Mouse (Mus musculus) mature B cell (primary cell): Measurements from ENCODE around the gene Sema7a.

ENCODE experiments used
- in situ Hi-C: fragments of 300-500 bp; cut with MboI; formaldehyde crosslinking; loops from 2 replicates; pipeline ENCODE4 v1.14.3; 2019

Gene Sema7a

GRCm38 (mm10) chr9:57938225-57939055 lies 1.5 kb upstream of the Sema7a start:
- in situ Hi-C loops, result loop anchor here (5.0 kb wide), 1 partner anchor 54 kb away; no protein-coding TSS in a partner anchor

DNA sequence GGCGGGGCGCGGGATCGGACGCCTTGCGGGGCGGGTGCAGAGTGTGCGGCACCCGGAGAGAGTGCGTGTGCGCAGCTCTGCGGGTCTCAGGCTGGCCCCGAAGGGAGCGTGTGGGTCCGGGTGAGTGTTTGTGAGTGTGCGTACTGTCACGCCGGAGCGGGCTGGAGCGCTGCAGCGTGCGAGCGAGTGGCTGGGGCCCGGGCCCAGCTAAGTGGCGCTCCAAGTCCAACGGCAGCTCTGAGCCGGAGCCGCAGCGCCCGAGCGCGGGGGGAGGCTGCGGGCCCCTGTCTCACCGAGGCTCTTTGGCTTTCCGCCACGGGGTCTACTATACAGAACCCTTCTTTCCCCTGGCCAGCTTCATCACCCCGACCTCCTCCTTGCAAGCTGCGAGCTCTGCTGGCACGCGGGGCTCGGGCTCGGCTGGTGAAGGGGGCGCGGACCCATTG lies 460 bp downstream of the Sema7a start:
- in situ Hi-C loops, result no loop called here

GRCm38 (mm10) chr9:57940861-57941638 lies 1.1 kb downstream of the Sema7a start:
- in situ Hi-C loops, result no loop called here

DNA sequence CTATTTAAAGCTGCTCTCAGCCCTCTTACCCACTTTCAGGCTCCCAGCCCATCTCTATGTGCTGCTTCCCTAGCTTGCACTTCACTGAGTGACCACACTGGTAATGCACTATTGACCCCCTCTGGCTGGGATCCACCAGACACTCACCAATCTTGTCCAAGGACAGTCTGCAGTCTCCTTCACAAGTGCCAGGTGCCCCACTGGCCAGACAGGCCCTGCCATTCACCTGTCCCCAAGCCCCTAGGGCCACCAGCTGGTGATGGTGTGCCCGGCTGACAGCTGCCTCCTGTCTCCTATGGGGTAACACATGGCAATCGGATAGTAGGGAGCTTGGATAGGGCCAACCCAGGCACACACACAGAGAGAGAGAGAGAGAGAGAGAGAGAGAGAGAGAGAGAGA lies 2.1 kb downstream of the Sema7a start:
- in situ Hi-C loops, result no loop called here

DNA sequence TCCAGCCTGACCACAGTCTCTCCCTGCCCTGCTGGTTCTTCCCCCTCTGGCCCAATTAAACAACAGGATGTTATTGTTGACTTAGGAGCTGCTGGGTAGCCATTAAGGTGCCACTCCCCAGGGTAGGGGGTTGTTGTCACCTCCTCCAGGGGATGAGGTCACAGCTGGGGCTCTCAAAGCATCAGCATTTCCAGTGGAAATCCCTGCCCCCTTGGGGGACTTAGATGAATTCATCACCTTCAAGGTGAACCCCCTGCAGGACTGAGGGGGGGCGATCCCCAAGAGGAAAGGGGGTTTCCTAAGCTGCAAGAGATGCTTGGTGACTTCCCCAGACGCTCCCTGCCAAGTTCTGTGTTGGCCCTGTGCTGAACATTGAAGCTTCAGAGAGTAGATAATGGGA lies 3.2 kb downstream of the Sema7a start:
- in situ Hi-C loops, result no loop called here

GRCm38 (mm10) chr9:57944572-57944971 lies 4.7 kb downstream of the Sema7a start:
- in situ Hi-C loops, result no loop called here

DNA sequence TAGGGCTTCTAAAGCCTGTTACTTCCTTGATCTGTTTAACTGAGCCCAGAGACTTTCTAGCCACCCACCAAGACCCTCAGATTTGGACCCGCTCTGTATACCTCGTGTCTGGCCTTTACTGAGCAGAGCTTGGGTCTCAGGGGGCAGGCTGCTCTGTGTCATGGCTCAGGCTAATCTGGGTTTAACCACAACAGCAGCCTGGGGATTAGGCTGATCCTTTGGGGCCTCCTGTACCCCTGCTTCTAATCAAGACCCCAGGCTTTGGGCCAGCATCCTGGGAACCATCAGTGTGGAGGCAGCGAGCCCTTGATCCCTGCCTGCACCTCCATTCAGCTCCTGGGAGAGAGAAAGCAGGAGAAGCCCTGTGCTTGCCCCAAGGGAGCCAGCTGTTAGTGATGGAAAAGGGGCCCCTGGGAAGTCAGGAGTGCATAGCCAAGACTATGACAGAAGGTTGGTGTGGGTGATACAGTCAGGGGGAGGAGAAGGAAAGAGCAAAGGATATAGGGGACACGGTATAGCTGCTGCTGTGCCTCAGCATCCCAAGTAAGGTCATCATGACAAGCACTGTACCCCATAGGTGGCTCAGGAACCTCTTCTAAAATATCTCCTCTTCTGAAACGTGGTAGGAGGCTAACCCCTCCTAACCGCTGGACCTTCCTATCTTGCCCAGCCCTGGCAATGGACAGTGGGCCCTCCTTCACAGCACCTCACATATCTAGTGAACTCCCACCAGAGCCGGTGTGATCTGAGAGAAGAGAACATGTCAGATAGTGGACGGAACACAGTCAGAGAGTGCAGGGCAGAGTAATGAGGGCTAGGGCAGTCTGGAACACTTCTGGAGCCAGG lies 6.1 kb downstream of the Sema7a start:
- in situ Hi-C loops, result no loop called here

- in situ Hi-C loops, result no loop called here
Measured at GRCm38 (mm10) chr9:57947381-57948030, 7.6 kb downstream of the Sema7a start.

GRCm38 (mm10) chr9:57948333-57948931 lies 8.5 kb downstream of the Sema7a start:
- in situ Hi-C loops, result no loop called here

GRCm38 (mm10) chr9:57949102-57949704 lies 9.3 kb downstream of the Sema7a start:
- in situ Hi-C loops, result no loop called here

DNA sequence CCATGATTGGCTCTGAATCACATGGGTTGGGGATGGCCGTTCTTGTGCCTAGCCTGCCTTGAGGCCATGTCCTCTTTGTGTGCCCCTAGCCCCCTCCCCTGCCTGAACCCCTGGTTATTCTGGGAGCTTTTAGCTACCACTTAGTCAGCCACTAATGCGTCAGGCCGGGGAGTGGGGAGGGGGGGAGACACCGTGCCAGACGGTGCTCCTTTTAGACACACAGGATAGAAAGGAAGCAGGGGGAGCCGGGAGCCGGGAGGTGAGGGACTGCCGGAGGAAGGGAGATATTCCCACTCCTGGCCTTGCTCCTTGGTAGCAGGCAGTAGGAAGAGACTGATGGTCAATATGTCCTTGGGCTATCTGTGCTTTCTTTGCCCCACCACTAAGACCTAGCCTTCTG lies 10.0 kb downstream of the Sema7a start:
- in situ Hi-C loops, result no loop called here

- in situ Hi-C loops, result no loop called here
Measured at GRCm38 (mm10) chr9:57950519-57950918, 10.6 kb downstream of the Sema7a start.

DNA sequence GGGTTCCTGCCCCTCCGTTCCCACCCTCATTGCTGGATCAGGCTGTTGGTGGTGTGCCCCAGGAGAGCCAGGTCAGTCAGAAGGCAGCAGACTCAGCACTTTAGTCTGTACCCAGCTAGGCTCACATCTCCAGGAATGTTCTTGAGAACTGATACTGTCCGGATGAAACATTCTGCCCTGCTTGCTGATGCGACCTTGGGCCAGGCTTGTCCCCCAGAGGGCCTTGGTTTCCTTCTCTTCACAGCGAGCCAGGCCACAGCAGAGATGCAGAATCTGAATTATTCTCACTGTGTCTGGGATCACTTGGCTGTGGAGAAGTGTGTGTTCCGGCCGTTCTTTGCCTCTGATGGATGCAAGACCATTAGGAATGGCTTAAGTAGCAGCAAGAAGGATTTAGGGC lies 12.1 kb downstream of the Sema7a start:
- in situ Hi-C loops, result no loop called here

DNA sequence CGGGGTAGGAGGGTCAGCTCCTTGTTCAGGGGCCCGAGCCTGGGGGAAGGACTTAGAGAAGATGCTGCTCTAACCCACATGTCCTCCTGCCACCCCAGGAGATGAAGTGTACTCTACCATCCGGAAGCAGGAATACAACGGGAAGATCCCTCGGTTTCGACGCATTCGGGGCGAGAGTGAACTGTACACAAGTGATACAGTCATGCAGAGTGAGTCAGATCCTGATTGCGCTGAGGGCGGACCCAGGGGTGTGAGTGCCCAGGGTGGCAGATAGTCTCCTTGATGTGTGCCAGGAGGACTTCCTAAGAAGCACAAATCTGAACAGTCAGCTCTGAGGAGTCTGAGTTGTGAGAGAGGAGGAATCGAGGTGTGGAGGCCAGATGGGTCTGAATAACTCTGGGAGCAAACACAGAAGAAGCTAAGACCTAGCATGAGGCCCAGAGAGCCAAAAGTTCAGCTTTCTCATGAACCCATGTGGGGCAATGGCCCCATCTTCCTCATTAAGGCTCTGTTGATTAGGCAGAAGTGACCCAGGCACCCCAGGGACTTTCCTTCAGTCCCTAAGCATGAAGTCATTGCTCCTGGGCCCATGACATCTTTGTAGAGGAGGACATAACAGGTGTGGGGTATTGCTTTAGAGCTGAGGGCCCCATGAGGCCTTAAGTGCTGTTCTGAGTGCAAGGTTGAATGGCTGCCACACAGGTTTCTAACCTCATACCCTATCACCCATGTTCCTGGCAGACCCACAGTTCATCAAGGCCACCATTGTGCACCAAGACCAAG lies 15.2 kb downstream of the Sema7a start:
- in situ Hi-C loops, result no loop called here

GRCm38 (mm10) chr9:57955764-57956163 lies 15.9 kb downstream of the Sema7a start:
- in situ Hi-C loops, result no loop called here

DNA sequence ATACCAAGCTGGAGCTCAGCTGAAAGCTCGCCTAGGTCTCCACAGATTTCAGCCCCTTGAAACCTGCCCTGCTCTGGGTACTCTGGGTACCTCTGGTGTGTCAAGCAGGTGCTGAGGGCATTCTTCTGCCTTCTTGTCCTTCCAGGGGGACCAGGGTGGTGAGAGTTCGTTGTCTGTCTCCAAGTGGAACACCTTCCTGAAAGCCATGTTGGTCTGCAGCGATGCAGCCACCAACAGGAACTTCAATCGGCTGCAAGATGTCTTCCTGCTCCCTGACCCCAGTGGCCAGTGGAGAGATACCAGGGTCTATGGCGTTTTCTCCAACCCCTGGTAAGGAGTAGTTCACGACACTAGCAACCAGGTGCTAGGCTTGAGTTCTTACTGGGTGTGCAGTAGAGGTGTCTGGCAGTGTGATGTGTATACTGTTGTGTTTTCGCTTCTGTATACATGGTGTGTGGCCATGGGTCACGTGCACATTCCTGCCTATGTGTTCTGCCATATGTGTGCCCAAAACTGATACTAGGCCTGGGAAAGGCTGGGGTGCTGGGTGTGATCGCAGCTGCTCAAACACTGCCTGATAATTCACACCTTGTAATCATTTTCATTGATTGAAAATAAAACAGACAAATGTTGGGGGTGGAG lies 16.4 kb downstream of the Sema7a start:
- in situ Hi-C loops, result no loop called here

GRCm38 (mm10) chr9:57956838-57957236 lies 16.9 kb downstream of the Sema7a start:
- in situ Hi-C loops, result no loop called here

DNA sequence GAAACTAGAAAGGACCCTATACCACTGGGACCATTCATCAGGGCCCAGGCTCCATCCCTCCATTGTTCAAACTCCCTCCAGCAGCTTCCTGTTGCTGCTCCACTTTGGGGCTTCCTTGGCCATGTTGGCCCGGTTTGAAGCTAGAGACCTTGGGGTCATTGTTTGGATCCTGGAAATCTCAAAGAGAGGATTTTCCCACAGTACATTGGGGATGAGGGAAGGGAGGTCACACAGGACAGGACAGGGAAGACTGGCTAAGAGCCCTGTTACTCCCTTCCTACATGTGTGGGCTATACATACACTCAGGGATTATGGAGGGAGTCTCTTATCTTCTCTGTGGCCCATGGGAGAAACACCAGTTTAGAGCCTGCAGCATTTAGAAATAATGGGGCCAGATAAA lies 18.7 kb downstream of the Sema7a start:
- in situ Hi-C loops, result no loop called here

- in situ Hi-C loops, result no loop called here
Measured at GRCm38 (mm10) chr9:57959399-57959798, 19.5 kb downstream of the Sema7a start.
